Mouse (Mus musculus): ENCODE measurements around the gene Lrfn5. TPM values are rescaled to one million over a fixed set of nuclear protein-coding genes. Genes with fewer than 3 reads are reported as not detected.

The Lrfn5 gene
- polyA plus RNA-seq (2017; shearing (Covaris generic)) = under 1 TPM; 0.10 to 0.53 TPM

DNA sequence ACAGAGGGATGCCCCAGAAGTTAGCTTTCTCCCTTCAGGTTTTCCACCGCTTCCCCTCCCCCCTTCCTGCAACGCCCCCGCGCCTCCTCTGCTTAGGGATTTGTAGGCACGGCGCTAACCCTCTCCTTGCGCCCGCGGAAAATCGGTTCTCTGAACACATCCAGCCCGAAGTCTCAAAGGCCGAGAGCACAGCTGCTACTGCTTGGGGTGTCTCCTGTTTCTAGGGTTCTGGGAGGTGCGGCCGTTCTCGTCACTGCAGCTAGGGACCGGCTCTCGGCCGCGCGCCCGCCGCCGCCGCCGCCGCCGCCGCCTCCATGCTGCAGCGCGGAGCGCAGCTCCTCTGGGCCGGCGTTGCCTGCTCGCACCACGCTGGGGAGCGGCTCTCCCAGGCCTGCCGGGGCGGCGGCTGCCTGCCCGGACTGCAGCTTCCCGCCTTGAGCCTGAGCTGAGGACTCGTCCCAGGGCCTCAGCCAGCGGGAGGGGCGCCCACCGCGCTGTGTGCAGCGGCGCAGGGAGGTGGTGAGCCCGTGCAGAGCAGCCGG lies at the start of gene Lrfn5:
Gene Lrfn5 (plus strand): TSS at position 322 of the 542 bp plus-strand sequence.

